Mouse (Mus musculus) heart, postnatal 10 days (tissue): Measurements from ENCODE around the gene Sult2b1. TPM values are rescaled to one million over a fixed set of nuclear protein-coding genes. Genes with fewer than 3 reads are reported as not detected.

Experiments used
- DNase-seq, 2 experiments: peaks; one replicate each; pipeline ENCODE4 v3.0.0; 2021
- intact Hi-C: fragments of 180-260 bp; cut with DNase I; formaldehyde crosslinking; loops from one replicate; pipeline ENCODE4 v1.15.1; 2025
- total RNA-seq, 2 experiments: library from RNA; stranded (reverse); gene quantifications; 2 replicates each; pipeline ENCODE4 v1.2.3; 2021

Sult2b1 gene
- total RNA-seq, 2 experiments from 2014 or later, result not detected

- intact Hi-C loops, result loop anchor here (1.0 to 2.0 kb wide), 2 partner anchors 62 to 133 kb away; no protein-coding TSS in a partner anchor
- peak; percentile 93 to 95 for DNase-seq
Observed at GRCm38 (mm10) chr7:45801348-45801747, 16.9 kb upstream of the Sult2b1 start.

GRCm38 (mm10) chr7:45800546-45801204, 16.2 kb upstream of the Sult2b1 start:
- intact Hi-C loops, result loop anchor here (1.0 to 2.0 kb wide), 2 partner anchors 61 to 134 kb away; no protein-coding TSS in a partner anchor
- no peak for DNase-seq

GRCm38 (mm10) chr7:45800001-45800400, 15.5 kb upstream of the Sult2b1 start:
- intact Hi-C loops, result loop anchor here (2.0 kb wide), 1 partner anchor 135 kb away; no protein-coding TSS in a partner anchor
- no peak for DNase-seq

DNA sequence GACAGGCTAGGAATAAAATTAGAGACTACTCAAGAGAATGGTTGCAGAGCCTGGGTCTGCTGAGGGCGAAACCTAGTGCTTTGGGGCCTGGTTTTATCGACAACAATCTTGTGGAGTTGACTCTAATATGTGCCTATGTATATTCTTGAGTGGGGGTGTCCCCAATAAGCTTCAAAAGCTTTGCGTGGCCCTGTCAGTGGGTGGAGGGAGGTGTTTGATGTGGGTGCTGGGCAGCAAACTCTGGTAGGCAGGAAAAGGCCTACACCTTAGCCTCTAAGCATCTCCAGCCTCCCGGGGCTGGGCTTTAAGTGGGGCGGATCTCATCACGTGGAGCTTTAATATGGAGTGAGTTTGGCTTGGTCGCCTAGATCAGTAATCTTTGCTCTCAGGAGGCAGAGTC, 14.5 kb upstream of the Sult2b1 start:
- intact Hi-C loops, result no loop called here
- DNase-seq, result no peak

DNA sequence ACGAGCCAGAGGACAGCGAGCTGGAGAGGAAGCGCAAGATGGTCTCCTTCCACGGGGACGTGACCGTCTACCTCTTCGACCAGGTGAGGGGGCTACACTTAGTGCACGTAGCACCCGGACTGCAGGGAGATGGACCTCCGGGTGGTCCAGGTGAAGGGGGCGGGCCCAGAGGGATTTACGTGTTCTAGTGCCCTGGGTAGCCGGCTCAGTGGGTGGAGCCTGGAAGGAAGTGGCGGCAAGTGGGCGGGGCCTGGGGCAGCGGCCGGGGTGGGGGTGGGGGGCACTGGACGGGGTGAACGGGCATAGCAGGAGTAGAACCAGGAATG, 14.0 kb upstream of the Sult2b1 start:
- no peak for DNase-seq
- intact Hi-C loops, result no loop called here

- DNase-seq, result no peak
- intact Hi-C loops, result no loop called here
Observed at GRCm38 (mm10) chr7:45797661-45798510, 13.4 kb upstream of the Sult2b1 start.

- DNase-seq, result no peak
- intact Hi-C loops, result no loop called here
Observed at GRCm38 (mm10) chr7:45796950-45797349, 12.5 kb upstream of the Sult2b1 start.

DNA sequence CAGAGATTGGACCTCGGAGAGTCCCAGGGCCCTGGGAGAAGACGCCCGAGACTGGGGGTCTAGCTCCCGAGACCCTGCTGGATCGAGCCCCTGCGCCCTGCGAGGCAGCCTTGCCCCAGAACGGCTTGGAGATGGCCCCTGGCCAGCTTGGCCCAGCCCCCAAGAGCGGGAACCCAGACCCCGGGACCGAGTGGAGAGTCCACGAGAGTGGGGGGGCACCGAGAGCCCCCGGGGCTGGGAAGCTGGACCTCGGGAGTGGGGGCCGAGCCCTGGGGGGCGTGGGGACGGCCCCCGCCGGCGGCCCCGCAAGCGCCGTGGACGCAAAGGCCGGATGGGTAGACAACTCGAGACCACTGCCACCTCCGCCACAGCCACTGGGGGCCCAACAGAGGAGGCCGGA, 10.5 kb upstream of the Sult2b1 start:
- intact Hi-C loops, result no loop called here
- no peak for DNase-seq

GRCm38 (mm10) chr7:45793969-45794585, 9.6 kb upstream of the Sult2b1 start:
- no peak for DNase-seq
- intact Hi-C loops, result no loop called here

- intact Hi-C loops, result no loop called here
- no peak for DNase-seq
Observed at GRCm38 (mm10) chr7:45793240-45793639, 8.8 kb upstream of the Sult2b1 start.

- intact Hi-C loops, result no loop called here
- DNase-seq, result no peak
Observed at GRCm38 (mm10) chr7:45791756-45792490, 7.5 kb upstream of the Sult2b1 start.

GRCm38 (mm10) chr7:45790721-45791120, 6.3 kb upstream of the Sult2b1 start:
- intact Hi-C loops, result no loop called here
- DNase-seq, result no peak

- intact Hi-C loops, result no loop called here
Observed at GRCm38 (mm10) chr7:45787642-45788041, 3.2 kb upstream of the Sult2b1 start.

DNA sequence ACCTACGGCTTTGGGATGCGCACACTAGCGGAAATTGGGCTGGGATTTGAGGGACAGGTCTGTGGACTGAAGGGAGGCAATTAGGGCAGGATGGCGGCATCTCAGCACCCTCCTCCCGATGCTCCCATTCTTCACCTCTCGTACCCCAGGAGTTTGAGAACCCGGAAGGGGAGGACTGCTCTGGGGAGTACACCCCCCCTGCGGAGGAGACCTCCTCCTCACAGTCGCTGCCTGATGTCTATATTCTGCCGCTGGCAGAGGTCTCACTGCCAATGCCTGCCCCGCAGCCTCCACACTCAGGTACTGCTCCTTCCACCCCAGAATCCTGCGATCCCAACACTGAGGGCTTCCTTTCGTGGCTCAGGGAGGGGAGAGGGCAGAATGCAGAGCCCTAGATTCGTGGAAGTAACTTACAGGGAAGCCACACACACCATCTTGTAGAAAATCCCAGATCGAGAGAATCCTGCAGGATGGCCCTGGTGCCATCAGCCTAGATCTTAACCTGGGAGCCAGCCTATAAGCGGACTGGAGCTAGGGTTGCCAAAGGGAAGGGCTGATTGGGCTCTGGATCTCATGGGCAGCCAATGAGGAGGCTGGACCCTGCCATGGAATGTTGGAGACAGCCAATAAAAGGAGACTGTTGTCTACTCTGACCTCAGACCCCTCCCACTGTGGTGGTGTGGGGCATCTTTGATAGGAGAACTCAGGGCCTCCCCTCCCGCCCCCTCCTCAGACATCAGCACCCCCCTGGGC, 2.4 kb upstream of the Sult2b1 start:
- DNase-seq, result no peak
- intact Hi-C loops, result no loop called here

More at GRCm38 (mm10) chr7:45787642-45788041, 3.2 kb upstream of the Sult2b1 start:
- DNase-seq, result no peak

DNA sequence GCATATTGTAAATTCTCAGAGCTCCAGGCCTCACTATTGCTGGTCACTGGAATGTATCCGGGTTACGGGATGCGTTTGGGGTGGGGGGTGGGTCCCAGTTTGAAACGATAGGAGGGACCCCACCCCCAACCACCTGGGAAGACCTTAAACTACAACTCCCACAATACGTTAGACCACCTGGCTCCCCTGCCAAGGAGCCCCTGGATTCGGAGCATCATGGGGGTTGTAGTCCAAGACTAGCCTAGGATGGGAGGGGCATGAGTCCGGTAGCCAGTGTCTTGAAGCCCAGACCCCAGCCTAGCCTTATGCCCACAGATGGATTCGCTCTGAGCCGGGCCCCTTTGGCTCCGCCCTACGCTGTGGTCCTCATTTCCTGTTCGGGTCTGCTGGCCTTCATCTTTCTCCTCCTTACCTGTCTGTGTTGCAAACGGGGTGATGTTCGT, 1.7 kb upstream of the Sult2b1 start:
- intact Hi-C loops, result no loop called here
- no peak for DNase-seq

DNA sequence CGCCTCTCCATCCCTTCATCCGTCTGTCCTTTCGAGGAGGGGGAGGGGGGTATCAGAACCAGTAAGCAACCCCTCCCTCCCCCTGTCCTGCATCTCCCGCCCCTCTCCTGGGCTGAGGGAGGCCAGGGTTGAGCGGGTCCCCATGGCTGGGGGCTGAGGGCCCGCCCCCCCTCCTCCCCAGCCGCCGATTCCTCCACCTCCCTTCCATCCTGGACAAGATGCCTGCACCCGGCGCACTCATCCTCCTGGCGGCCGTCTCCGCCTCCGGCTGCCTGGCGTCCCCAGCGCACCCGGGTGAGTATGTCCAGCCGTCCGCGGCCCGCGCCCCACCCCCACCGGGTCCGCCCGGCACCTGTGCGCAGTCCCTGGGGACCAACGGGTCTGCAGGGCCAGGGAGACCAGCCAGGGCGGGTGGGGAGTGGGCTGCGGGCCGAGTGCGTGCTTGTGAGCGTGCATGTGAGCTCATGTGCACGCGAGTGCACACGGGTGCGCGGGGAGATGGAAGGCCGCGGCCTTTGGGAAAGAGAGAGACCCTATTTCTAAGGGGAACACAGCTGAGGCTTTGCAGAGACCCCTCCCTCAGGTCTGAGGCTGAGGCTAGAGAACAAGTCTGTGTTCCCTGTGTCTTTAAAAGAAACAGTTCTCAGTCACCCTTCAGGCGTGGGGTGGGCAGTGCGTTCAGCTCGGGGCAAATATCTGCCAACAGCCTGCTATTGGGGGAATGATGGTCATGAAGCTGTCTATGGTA, 1.1 kb upstream of the Sult2b1 start:
- intact Hi-C loops, result no loop called here
- no peak for DNase-seq

DNA sequence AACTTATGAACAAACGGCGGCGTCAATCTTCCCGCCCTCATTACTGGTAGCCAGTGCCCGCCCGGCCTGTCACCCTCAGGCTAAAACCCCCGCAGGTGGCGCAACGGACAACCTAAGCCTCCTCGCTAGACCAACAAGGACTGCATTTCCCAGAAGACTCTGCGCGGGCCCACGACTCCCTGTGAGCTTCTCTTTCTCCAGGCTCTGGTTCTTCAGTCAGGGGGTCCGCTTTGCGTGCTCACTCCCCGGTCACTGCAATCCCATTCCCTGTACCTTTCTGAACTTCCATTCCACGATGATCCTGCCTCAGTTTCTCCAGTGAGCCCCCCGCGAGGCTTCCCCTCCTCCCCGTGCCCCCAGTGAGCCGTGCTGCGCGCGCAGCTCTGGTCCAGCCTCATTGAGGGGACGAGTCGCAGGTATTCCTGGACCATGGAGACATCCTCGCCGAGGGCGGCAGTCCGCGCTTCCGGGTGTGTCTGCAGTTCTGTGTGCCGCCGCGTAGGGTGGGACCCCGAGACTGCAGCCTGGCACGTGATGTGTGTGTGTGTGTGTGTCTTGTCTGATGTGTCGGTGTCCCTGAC, 868 bp downstream of the Sult2b1 start, which contains the start of gene Lmtk3:
TSS of gene Lmtk3 (plus strand) at position 228 of the 581 bp plus-strand sequence.
- DNase-seq, result peak; percentile 47 to 60
- intact Hi-C loops, result no loop called here

DNA sequence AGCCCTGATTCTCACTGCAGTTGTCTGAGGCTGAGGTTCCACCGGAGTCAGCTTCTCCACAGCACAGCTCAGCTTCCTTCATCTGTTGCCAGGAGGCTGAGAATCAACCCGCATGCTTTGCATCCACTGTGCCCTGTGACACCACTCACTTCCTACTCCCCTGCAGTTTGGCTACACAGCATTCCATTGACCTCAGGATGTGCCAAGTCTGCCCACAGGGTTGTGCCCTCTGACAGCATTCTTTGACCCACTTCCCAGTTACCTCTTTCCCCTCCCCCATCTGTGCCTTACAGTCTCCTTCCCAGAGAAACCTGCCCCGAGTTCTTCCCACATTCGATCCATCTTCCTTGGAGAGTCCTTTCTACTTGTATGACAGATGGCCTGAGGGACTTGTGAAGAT, 2.2 kb downstream of the Sult2b1 start:
- no peak for DNase-seq
- intact Hi-C loops, result no loop called here

GRCm38 (mm10) chr7:45779081-45779641, 5.3 kb downstream of the Sult2b1 start:
- no peak for DNase-seq
- intact Hi-C loops, result no loop called here
